Mouse (Mus musculus) CD4-positive, CD25-positive, alpha-beta regulatory T cell, adult 4 months (primary cell): ENCODE measurements around the gene Asap3. TPM values are rescaled to one million over a fixed set of nuclear protein-coding genes. Genes with fewer than 3 reads are reported as not detected.

Source experiments
- ATAC-seq: one replicate; pipeline ENCODE4 v1.8.0; 2017
- polyA plus RNA-seq, 2 experiments: library from polyadenylated mRNA; unstranded; fragments of 100-300 nt; shearing (Covaris generic); gene quantifications; one replicate each; pipeline ENCODE4 v1.2.1; 2017

Asap3 gene
- polyA plus RNA-seq, 2 experiments from 2014 or later, result not detected

- peak; percentile 54 for ATAC-seq
Observed at GRCm38 (mm10) chr4:136260491-136261180, 54.5 kb downstream of the Asap3 start.

- no peak for ATAC-seq
Observed at GRCm38 (mm10) chr4:136261912-136262311, 55.7 kb downstream of the Asap3 start.

DNA sequence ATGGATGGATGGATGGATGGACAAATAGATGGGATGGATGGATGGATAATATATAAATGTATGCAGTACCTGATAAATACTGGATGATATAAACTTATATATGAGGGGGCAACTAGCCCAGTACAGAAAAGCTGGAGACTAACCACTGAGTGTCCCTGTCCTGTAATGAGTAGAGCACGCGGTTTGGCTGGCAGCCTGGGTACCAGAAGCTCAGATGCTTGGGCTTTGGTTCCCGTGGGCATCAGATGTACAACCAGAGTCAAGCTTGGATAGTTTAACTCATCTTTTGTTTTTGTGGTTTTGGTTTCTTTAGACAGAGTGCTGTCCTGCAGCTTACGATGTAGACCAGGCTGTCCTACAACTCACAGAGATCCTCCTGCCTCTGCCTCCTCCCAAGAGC lies 57.4 kb downstream of the Asap3 start:
- no peak for ATAC-seq

GRCm38 (mm10) chr4:136266716-136267343 lies 60.7 kb downstream of the Asap3 start:
- ATAC-seq, result peak; percentile 100

DNA sequence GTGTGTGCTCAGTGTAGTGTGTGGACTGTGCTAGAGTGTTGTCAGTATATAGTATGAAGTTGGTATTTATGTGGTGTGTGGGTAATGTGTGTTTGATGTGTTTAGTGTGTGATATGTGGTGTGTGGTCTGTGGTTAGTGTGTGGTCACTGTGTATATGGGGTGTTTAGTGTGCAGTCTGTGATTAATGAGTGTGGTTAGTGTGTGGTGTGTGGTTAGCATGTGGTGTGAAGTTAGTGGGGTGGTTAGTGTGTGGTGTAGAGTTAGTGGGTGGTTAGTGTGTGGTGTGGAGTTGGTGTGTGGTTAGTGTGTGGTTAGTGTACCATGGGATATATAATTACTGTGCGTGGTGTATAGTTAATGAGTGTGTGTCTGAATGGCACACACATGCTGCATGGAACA lies 62.7 kb downstream of the Asap3 start:
- no peak for ATAC-seq

GRCm38 (mm10) chr4:136270648-136271047 lies 64.5 kb downstream of the Asap3 start:
- ATAC-seq, result no peak

GRCm38 (mm10) chr4:136281097-136281496 lies 74.9 kb downstream of the Asap3 start:
- no peak for ATAC-seq

DNA sequence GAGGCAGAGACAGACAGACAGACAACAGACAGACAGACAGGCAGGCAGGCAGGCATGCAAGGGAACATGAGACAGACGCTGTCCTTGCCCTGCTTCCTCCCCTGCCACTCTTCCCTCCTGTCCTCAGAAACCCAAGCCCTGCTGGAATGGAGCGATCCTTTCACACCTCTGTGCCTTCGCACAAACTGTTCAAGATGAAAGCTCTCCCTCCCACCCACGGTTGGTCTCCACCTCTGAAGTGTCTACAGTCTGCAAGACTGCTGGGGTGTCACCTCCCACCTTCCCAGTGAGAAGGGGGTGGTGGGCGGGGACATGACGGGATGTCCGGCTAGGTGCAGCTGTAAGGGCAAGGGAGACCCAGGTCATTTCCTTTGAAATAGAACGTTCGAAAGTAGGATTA lies 75.4 kb downstream of the Asap3 start:
- no peak for ATAC-seq

GRCm38 (mm10) chr4:136282621-136283480 lies 76.7 kb downstream of the Asap3 start:
- ATAC-seq, result no peak

DNA sequence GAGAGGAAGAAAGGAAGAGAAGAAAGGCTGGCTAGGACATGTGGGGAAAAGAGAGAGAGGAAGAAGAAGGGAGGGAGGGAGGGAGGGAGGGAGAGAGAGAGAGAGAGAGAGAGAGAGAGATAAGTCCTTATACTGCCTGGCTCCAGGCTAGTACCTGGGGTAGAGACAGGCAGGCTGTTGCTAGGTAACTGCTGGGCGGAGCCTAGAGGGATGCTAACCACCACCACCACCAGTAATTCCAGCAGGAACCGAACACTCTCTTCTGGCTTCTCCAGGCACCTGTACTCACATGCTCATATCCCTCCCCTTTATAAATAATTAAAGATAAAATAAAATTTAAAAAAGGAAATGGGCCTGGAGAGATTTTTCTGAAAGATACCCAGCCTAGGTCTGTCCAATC lies 77.6 kb downstream of the Asap3 start:
- no peak for ATAC-seq

GRCm38 (mm10) chr4:136284455-136284854 lies 78.3 kb downstream of the Asap3 start, which contains the start of gene Zfp46:
TSS of gene Zfp46 (plus strand) at chr4:136284683.
- ATAC-seq, result no peak

DNA sequence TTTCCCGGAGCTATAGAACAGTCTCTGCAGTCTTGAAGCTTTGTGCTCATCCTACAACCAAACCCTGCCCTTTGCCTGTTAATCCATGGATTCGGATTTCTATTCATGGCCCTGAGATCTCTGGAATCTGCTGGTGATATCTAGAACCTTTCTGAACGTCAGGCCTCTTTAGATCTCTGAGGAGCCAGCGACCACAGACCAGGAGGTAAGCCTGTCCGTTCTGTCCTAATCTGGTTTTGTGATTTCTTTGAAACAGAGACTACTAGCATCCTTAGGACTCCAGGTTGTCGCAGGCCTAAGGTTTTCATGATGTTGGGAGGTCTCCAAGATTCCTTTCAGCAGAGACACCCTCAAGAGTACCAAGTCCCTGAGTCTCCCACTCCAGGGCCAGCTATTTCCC lies 78.7 kb downstream of the Asap3 start:
- ATAC-seq, result no peak

DNA sequence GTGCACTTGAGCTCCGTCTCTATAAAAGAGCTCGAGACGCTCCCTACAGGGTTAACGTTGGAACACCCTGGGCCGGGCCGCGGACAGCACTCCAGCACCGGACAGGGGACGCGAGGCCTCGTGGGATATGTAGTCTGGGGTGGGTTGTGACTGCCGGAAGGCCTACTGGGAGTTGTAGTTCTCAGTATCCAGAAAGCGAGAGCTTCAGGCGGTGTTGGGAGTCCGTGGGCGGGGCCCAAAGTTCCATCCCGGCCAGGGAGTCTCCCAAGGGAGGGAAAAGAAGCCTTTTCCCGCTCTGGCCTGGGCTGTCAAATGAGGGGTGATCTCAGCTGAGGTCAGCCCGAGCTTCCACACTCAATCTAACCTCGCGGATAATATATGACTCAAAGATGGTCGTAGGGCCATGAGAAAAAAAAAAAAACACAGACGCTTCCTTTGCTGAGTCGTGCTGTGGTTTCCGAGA lies 79.2 kb downstream of the Asap3 start:
- ATAC-seq, result peak; percentile 88

GRCm38 (mm10) chr4:136285811-136286371 lies 79.7 kb downstream of the Asap3 start:
- peak; percentile 94 for ATAC-seq

- no peak for ATAC-seq
Observed at GRCm38 (mm10) chr4:136289918-136290780, 84.0 kb downstream of the Asap3 start.

- no peak for ATAC-seq
Observed at GRCm38 (mm10) chr4:136290781-136291595, 84.8 kb downstream of the Asap3 start.

- no peak for ATAC-seq
Observed at GRCm38 (mm10) chr4:136291692-136292091, 85.5 kb downstream of the Asap3 start.
